Mouse (Mus musculus) MEL (cell line): Measurements from ENCODE around the gene Flnc.

Experiments
- CHD2 ChIP-seq: IDR thresholded peaks from 2 replicates; pipeline ENCODE4 v1.6.1; 2011; ENCODE audit warnings: low read length, improper control_type of control experiment
- CTCF ChIP-seq, 3 experiments: IDR thresholded peaks in 2 of 3; conservative IDR thresholded peaks in 1 of 3; 2 replicates each; pipeline ENCODE4 v1.5.1; 2011 to 2012; ENCODE audit warnings: low read length in 3 of 3, low read depth in 2 of 3, mild to moderate bottlenecking in 2 of 3, improper control_type of control experiment in 1 of 3, inconsistent platforms in 1 of 3, mixed read lengths in 1 of 3, moderate library complexity in 1 of 3; ENCODE audit not compliant: control insufficient read depth in 1 of 3, insufficient read depth in 1 of 3, poor library complexity in 1 of 3, severe bottlenecking in 1 of 3
- E2F4 ChIP-seq: IDR thresholded peaks from 2 replicates; pipeline ENCODE4 v1.6.1; 2011; ENCODE audit warnings: low read depth, low read length, improper control_type of control experiment, borderline replicate concordance
- EP300 ChIP-seq, 2 experiments: IDR thresholded peaks; 2 replicates each; pipeline ENCODE4 v1.6.1; 2011; ENCODE audit warnings: improper control_type of control experiment in 2 of 2, low read length in 2 of 2, low read depth in 1 of 2, mild to moderate bottlenecking in 1 of 2
- ETS1 ChIP-seq: IDR thresholded peaks from 2 replicates; pipeline ENCODE4 v1.6.1; 2012; ENCODE audit warnings: low read depth, mild to moderate bottlenecking, inconsistent platforms, low read length, improper control_type of control experiment, moderate library complexity
- HCFC1 ChIP-seq: IDR thresholded peaks from 2 replicates; pipeline ENCODE4 v1.6.1; 2012; ENCODE audit warnings: low read depth, mild to moderate bottlenecking, inconsistent platforms, low read length, improper control_type of control experiment, moderate library complexity
- KAT2A ChIP-seq: conservative IDR thresholded peaks from 2 replicates; pipeline ENCODE4 v1.6.1; 2012; ENCODE audit warnings: low read depth, low read length, improper control_type of control experiment, inconsistent platforms
- MAFK ChIP-seq: IDR thresholded peaks from 2 replicates; pipeline ENCODE4 v1.6.1; 2011; ENCODE audit warnings: low read depth, mild to moderate bottlenecking, low read length, improper control_type of control experiment, borderline replicate concordance
- MAZ ChIP-seq: IDR thresholded peaks from 2 replicates; pipeline ENCODE4 v1.6.1; 2012; ENCODE audit warnings: low read depth, mild to moderate bottlenecking, inconsistent platforms, low read length, improper control_type of control experiment
- POLR2A ChIP-seq, 2 experiments: IDR thresholded peaks; 2 replicates each; pipeline ENCODE4 v1.6.1; 2011 to 2012; ENCODE audit warnings: low read length in 2 of 2, mild to moderate bottlenecking in 2 of 2, control low read depth in 1 of 2, improper control_type of control experiment in 1 of 2, low read depth in 1 of 2, moderate library complexity in 1 of 2; ENCODE audit not compliant: control insufficient read depth in 1 of 2, insufficient read depth in 1 of 2, poor library complexity in 1 of 2
- RAD21 ChIP-seq: IDR thresholded peaks from 2 replicates; pipeline ENCODE4 v1.6.1; 2011; ENCODE audit warnings: mild to moderate bottlenecking, low read depth, low read length, improper control_type of control experiment
- ZC3H11A ChIP-seq: IDR thresholded peaks from 2 replicates; pipeline ENCODE4 v1.6.1; 2012; ENCODE audit warnings: low read depth, mild to moderate bottlenecking, inconsistent platforms, low read length, improper control_type of control experiment
- ZNF384 ChIP-seq: IDR thresholded peaks from 2 replicates; pipeline ENCODE4 v1.6.1; 2012; ENCODE audit warnings: low read depth, mild to moderate bottlenecking, inconsistent platforms, low read length, improper control_type of control experiment

GRCm38 (mm10) chr6:29471137-29471536 lies 38.1 kb downstream of the Flnc start, which contains the start of gene Atp6v1fnb:
- TF ChIP-seq CTCF (IDR thresholded peaks at IDR 0.05 in 2 of 3, conservative IDR thresholded peaks at IDR 0.05 in 1 of 3; ENCODE audit: control insufficient read depth in 1 of 3, insufficient read depth in 1 of 3, low read depth in 2 of 3, low read length in 3 of 3, poor library complexity in 1 of 3, severe bottlenecking in 1 of 3) (no peak), EP300 (IDR thresholded peaks at IDR 0.05; ENCODE audit: low read depth in 1 of 2, low read length in 2 of 2) (no peak), MAFK (no peak), KAT2A (no peak), RAD21 (no peak), POLR2A (IDR thresholded peaks at IDR 0.05; ENCODE audit: control insufficient read depth in 1 of 2, insufficient read depth in 1 of 2, low read depth in 1 of 2, low read length in 2 of 2, poor library complexity in 1 of 2) (no peak), ZC3H11A (no peak), ETS1 (no peak), ZNF384 (no peak), CHD2 (no peak), E2F4 (no peak), HCFC1 (no peak), MAZ (no peak)
